Mouse (Mus musculus) ES-Bruce4 (cell line): ENCODE data around the gene Cfap20. TPM values are rescaled to one million over a fixed set of nuclear protein-coding genes. Genes with fewer than 3 reads are reported as not detected.
A peak's percentile ranks its signal among the peaks of the same experiment; 100 is the strongest.

Experiments
- H3K27ac ChIP-seq: 2 replicates; pipeline ENCODE4 v1.5.1; 2012; ENCODE audit warnings: low read length, inconsistent platforms; ENCODE audit not compliant: insufficient read depth
- H3K27me3 ChIP-seq: 2 replicates; pipeline ENCODE4 v1.6.1; 2012; ENCODE audit warnings: mild to moderate bottlenecking, low read length, inconsistent platforms; ENCODE audit not compliant: control insufficient read depth, poor library complexity, insufficient read depth, severe bottlenecking
- H3K36me3 ChIP-seq: 2 replicates; pipeline ENCODE4 v1.6.1; 2012; ENCODE audit warnings: inconsistent platforms, mild to moderate bottlenecking, low read length, moderate library complexity; ENCODE audit not compliant: control insufficient read depth, poor library complexity, insufficient read depth, severe bottlenecking
- H3K4me1 ChIP-seq: one replicate; pipeline ENCODE4 v1.8.1; 2011; ENCODE audit warnings: low read length; ENCODE audit not compliant: control insufficient read depth, insufficient read depth
- H3K4me3 ChIP-seq: 2 replicates; pipeline ENCODE4 v1.5.1; 2011; ENCODE audit warnings: low read depth, mild to moderate bottlenecking, low read length
- H3K9ac ChIP-seq: 2 replicates; pipeline ENCODE4 v1.6.1; 2012; ENCODE audit warnings: low read depth, mild to moderate bottlenecking, inconsistent platforms; ENCODE audit not compliant: poor library complexity, severe bottlenecking
- H3K9me3 ChIP-seq: replicated peaks from 2 replicates; pipeline ENCODE4 v1.6.1; 2012; ENCODE audit warnings: mild to moderate bottlenecking, low read length, inconsistent platforms; ENCODE audit not compliant: control insufficient read depth, poor library complexity, insufficient read depth, severe bottlenecking
- CTCF ChIP-seq: IDR thresholded peaks from one replicate; pipeline ENCODE4 v1.8.1; 2011; ENCODE audit warnings: low read depth, low read length
- EP300 ChIP-seq: IDR thresholded peaks from 2 replicates; pipeline ENCODE4 v1.6.1; 2011; ENCODE audit warnings: low read depth, low read length; ENCODE audit not compliant: insufficient read depth
- POLR2A ChIP-seq: IDR thresholded peaks from one replicate; pipeline ENCODE4 v1.8.1; 2011; ENCODE audit warnings: low read length; ENCODE audit not compliant: insufficient read depth
- polyA plus RNA-seq: library from polyadenylated mRNA; stranded (reverse); fragments of >200 nt; gene quantifications from 2 replicates; pipeline ENCODE4 v1.2.4, GENCODE M21; 2011; ENCODE audit warnings: low read depth; ENCODE audit not compliant: missing spikeins, insufficient read depth, insufficient read length

Cfap20 gene
- polyA plus RNA-seq, 1 experiment: 132 TPM

- Histone ChIP-seq H3K4me1 (no peaks in the 10 kb centered on the region), H3K9ac (no peak overlapping the region)
- TF ChIP-seq CTCF (no peak), EP300 (no peak), POLR2A (no peak)
These were observed 25.2 kb downstream of the Cfap20 start for GRCm38 (mm10) chr8:95409518-95409917.

DNA sequence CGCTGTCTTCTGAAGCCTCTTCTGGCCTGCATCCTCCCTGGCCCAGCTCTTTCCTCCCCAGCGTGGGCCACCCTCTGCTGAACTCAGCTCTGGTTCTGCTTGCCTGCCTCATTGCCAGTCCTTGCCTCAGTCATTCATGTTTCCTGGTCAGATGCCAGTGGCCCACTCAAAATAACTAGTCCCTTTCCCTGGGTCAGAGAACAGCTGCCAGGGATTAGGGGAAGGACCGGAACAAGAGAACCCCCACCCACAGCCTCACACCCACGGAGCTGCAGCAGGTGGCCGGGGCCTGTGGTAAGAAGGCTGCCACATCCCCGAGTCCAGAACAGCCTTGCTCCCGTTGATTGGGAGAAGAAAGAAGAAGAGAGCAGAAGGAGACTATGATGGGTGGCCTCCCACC, 33.6 kb downstream of the Cfap20 start:
- no peak for TF ChIP-seq CTCF
- TF ChIP-seq POLR2A: no peak
- no peak for TF ChIP-seq EP300
- no peaks in the 10 kb centered on the region for H3K27me3 ChIP-seq
- H3K4me1 ChIP-seq: no peaks in the 10 kb centered on the region
- no peaks in the 10 kb centered on the region for H3K36me3 ChIP-seq
- H3K27ac ChIP-seq: no peak overlapping the region
- H3K9ac ChIP-seq: no peak overlapping the region
- H3K4me3 ChIP-seq: no peak overlapping the region
- H3K9me3 ChIP-seq: no peaks in the 10 kb centered on the region

More at GRCm38 (mm10) chr8:95409518-95409917, 25.2 kb downstream of the Cfap20 start:
- no peaks in the 10 kb centered on the region for H3K9me3 ChIP-seq
- H3K27ac ChIP-seq: no peak overlapping the region
- H3K4me3 ChIP-seq: no peak overlapping the region
- no peaks in the 10 kb centered on the region for H3K36me3 ChIP-seq
- no peaks in the 10 kb centered on the region for H3K27me3 ChIP-seq

DNA sequence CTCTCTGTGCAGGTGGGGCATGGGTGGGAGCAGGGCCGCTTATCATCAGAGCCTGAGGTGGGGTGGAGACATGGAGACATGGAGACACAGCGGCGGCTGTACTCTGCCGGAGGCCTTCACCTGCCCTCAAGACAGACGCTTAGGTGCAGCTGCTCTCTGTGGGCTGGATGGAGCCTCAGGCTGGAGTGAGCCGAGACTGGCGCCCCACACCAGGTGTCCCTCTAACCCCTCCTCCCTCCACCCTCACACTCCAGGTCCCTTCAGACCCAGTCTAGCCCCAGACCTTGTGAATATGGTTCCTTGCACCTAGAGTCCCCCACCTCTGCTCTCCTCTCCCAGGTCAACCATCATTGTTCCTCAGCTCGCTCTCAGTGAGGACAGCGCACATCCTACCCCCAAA, 35.5 kb downstream of the Cfap20 start:
- Histone ChIP-seq H3K9me3 (no peaks in the 10 kb centered on the region), H3K4me3 (no peak overlapping the region), H3K36me3 (no peaks in the 10 kb centered on the region), H3K9ac (no peak overlapping the region), H3K4me1 (peaks cover 4% of the 10 kb centered on the region), H3K27ac (no peak overlapping the region), H3K27me3 (no peaks in the 10 kb centered on the region)
- TF ChIP-seq CTCF (no peak), EP300 (no peak), POLR2A (no peak)

DNA sequence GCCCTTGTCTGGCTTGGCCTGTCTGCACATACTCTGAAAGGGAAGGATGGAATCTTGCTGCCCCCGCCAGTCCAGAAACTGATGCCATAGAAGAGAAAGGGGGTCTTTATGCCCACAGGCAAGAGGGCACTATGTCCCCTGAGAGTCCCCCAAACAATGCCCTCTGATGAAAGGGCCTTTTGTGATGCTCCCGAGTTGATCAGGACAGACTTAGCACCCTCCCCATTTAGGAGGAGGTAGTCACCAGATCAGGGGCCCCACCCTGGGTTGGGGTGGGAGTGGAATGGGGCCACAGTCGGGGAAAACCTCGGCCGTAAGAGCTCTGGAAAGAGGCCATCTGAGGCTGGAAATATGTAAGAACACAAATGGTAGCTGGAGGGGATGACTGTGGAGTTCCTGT, 37.5 kb downstream of the Cfap20 start:
- H3K9me3 ChIP-seq: no peaks in the 10 kb centered on the region
- H3K4me3 ChIP-seq: no peak overlapping the region
- no peaks in the 10 kb centered on the region for H3K27me3 ChIP-seq
- H3K27ac ChIP-seq: no peak overlapping the region
- peaks cover 4% of the 10 kb centered on the region for H3K4me1 ChIP-seq
- TF ChIP-seq EP300 (no peak), CTCF (no peak), POLR2A (no peak)
- no peaks in the 10 kb centered on the region for H3K36me3 ChIP-seq
- no peak overlapping the region for H3K9ac ChIP-seq

GRCm38 (mm10) chr8:95396752-95397151, 37.9 kb downstream of the Cfap20 start:
- H3K27me3 ChIP-seq: no peaks in the 10 kb centered on the region
- TF ChIP-seq POLR2A: no peak
- TF ChIP-seq EP300: no peak
- TF ChIP-seq CTCF: no peak
- no peak overlapping the region for H3K9ac ChIP-seq
- H3K4me3 ChIP-seq: no peak overlapping the region
- no peaks in the 10 kb centered on the region for H3K36me3 ChIP-seq
- H3K27ac ChIP-seq: no peak overlapping the region
- peaks cover 4% of the 10 kb centered on the region for H3K4me1 ChIP-seq
- no peaks in the 10 kb centered on the region for H3K9me3 ChIP-seq

DNA sequence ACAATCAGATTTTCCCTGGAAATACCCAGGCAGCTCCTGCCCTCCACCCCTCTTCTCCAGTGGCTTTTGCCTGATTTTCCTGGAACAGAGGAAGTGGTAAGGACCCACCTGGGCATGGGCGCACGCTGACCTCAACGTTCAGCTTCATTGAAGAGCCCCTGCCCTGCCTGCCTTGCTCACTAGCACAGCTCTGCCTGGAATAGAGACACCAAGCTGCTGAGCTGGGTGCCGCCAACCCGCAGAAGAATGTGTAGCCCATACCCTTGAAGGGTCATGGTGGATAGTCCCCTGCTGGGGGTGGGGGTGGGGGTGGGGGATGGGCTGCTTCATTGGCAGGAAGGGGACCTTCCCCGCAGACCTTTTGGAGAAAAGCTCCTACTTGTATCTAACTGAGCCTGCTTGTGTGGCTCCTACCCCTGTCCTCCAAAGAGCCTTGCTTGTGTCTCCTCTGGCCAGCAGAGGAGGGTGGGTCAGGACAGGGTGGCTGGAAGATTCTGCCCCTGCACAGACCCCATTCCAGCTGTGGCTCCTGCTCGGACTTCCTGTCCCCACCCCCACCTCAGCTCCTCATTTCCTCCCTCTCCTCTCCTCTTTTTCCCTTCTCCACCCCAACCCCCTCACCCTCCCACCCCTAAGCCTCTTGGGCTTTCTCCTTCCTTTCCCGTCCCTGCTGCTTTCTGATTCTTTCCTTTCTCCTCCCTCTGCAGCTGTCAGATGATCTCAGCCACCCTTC, 39.3 kb downstream of the Cfap20 start:
- H3K9ac ChIP-seq: peak overlapping the region; percentile 30

More for the DNA sequence above, 39.3 kb downstream of the Cfap20 start:
- TF ChIP-seq EP300: 0 out of 2 replicates have a peak, but pooled peaks have one; percentile 18
- TF ChIP-seq POLR2A: no peak
- no peak overlapping the region for H3K27ac ChIP-seq
- H3K27me3 ChIP-seq: no peaks in the 10 kb centered on the region
- no peaks in the 10 kb centered on the region for H3K9me3 ChIP-seq
- no peaks in the 10 kb centered on the region for H3K36me3 ChIP-seq
- peaks cover 4% of the 10 kb centered on the region for H3K4me1 ChIP-seq
- H3K4me3 ChIP-seq: peak overlapping the region; percentile 25
